24 mouse cellular contexts compared by ENCODE assay signal in the genomic region with DNA sequence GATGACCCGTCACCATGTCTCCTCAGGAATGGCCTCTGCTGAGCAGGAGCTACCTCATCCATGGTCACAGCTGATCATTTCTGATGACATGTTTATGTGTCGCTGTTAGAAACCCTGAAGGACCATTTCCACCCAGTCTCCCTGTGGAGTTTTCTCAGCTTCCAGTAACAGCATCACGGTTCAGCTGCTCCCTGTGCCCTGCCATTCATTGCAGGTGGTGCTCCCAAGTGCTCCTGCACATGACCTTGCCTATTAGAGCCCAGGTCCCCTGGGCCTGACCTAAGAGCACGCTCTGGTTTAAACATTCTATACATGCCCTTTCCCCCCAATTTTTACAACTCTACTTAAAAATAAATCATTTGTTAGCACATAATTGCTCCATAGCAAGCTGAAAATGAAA. TPM values are rescaled to one million over a fixed set of nuclear protein-coding genes. Genes with fewer than 3 reads are reported as not detected.
DNase-seq lines count a peak whose midpoint lies in the region; ATAC-seq lines count a peak whose summit lies in the region.
"Had no signal": no experiment of that assay in that cellular context is flagged by ENCODE, and none has a peak within 500 bp of the region (broad histone marks: within the 10 kb centered on the region; RNA-seq: fewer than 3 reads in every experiment).

No protein-coding gene starts in this region.

- WGBS in embryonic facial prominence, embryonic 10.5 days: 63% methylated on average over 4 of the region's 4 CpGs
- 64% methylated on average over 4 of the region's 4 CpGs for WGBS in limb, embryonic 10.5 days

- H3K9me3 ChIP-seq in embryonic facial prominence, embryonic 10.5 days: no peaks in the 10 kb centered on the region
- no peaks in the 10 kb centered on the region for H3K9me3 ChIP-seq in limb, embryonic 10.5 days (replicated peaks)
- H3K9me3 ChIP-seq: embryonic facial prominence, embryonic 12.5 days; embryonic facial prominence, embryonic 15.5 days; hindbrain, embryonic 13.5 days; intestine, embryonic 15.5 days had no signal

- H3K4me1 ChIP-seq in embryonic facial prominence, embryonic 10.5 days: peaks cover 22% of the 10 kb centered on the region
- H3K4me1 ChIP-seq in limb, embryonic 10.5 days: peaks cover 21% of the 10 kb centered on the region
- H3K4me1 ChIP-seq: embryonic facial prominence, embryonic 12.5 days; embryonic facial prominence, embryonic 15.5 days; intestine, embryonic 15.5 days had no signal

- peak; percentile 41; the same call in 1 of the 2 replicates for ATAC-seq in frontal cortex, adult (ENCODE audit: low TSS enrichment)
- ATAC-seq: CD4-positive, CD25-positive, alpha-beta regulatory T cell, adult 4 months; forebrain, embryonic 14.5 days; forebrain, postnatal 0 days; hindbrain, embryonic 16.5 days; intestine, embryonic 15.5 days had no signal

- DNase-seq in frontal cortex, postnatal 10 days (ENCODE audit: low spot score in 2 of 2): no peak
- peak; percentile 23 for DNase-seq in embryo, embryonic 11.5 days (ENCODE audit: low read depth, low spot score)
- DNase-seq in embryonic facial prominence, embryonic 10.5 days (ENCODE audit: low spot score): peak; percentile 24
- DNase-seq in limb, embryonic 10.5 days (ENCODE audit: low spot score): peak; percentile 43
- no peak for DNase-seq in thymus, adult 18-20 months
- no peak for DNase-seq in cerebellum, adult 11 months
- DNase-seq in cerebellum, postnatal 10 days: no peak
- DNase-seq: adrenal gland, adult 2 months; adrenal gland, postnatal 14 days; cerebellum, adult 11-12 months; cerebellum, adult 8-10 months; cerebellum, postnatal 14 days; forebrain, postnatal 0 days; gastrocnemius, adult 2 months; gastrocnemius, postnatal 14 days; heart, adult 11 months had no signal

- no peak overlapping the region for H3K4me3 ChIP-seq in embryonic facial prominence, embryonic 10.5 days
- H3K4me3 ChIP-seq in limb, embryonic 10.5 days: no peak overlapping the region
- H3K4me3 ChIP-seq: embryonic facial prominence, embryonic 12.5 days; embryonic facial prominence, embryonic 15.5 days; gastrocnemius, adult 2 months; hindbrain, embryonic 13.5 days; intestine, embryonic 15.5 days had no signal

- H3K27me3 ChIP-seq in embryonic facial prominence, embryonic 10.5 days (replicated peaks; ENCODE audit: low read depth, poor library complexity, severe bottlenecking): no peaks in the 10 kb centered on the region
- H3K27me3 ChIP-seq in limb, embryonic 10.5 days (ENCODE audit: low read depth, poor library complexity, severe bottlenecking): no peaks in the 10 kb centered on the region
- H3K27me3 ChIP-seq: embryonic facial prominence, embryonic 12.5 days; embryonic facial prominence, embryonic 15.5 days; hindbrain, embryonic 13.5 days; intestine, embryonic 15.5 days had no signal

- H3K27ac ChIP-seq in embryonic facial prominence, embryonic 10.5 days (replicated peaks): no peak overlapping the region
- H3K27ac ChIP-seq in limb, embryonic 10.5 days: no peak overlapping the region
- H3K27ac ChIP-seq: embryonic facial prominence, embryonic 12.5 days; embryonic facial prominence, embryonic 15.5 days; gastrocnemius, adult 2 months; hindbrain, embryonic 13.5 days; intestine, embryonic 15.5 days had no signal

- no peaks in the 10 kb centered on the region for H3K36me3 ChIP-seq in embryonic facial prominence, embryonic 10.5 days (replicated peaks)
- no peaks in the 10 kb centered on the region for H3K36me3 ChIP-seq in limb, embryonic 10.5 days
- H3K36me3 ChIP-seq: embryonic facial prominence, embryonic 12.5 days; embryonic facial prominence, embryonic 15.5 days; hindbrain, embryonic 13.5 days; intestine, embryonic 15.5 days had no signal

RNA-seq across cellular contexts. Expression of a gene that starts 28.7 kb away (rescaled TPM):
- 21.4 and 26.4 TPM in 2 replicates for polyA plus RNA-seq in embryonic facial prominence, embryonic 10.5 days (2016; fragmentation: Nextera tagmentation; extraction: Ambion mirVana)
- polyA plus RNA-seq in limb, embryonic 10.5 days (2016; fragmentation: Nextera tagmentation; extraction: Ambion mirVana): 28.9 and 37.5 TPM in 2 replicates

Comparison
In these comparisons a context has a peak if more than half of its experiments do, and no peak if none do; other contexts are left out.
1. DNase-seq: peak in embryo, embryonic 11.5 days (single experiment), embryonic facial prominence, embryonic 10.5 days (single experiment) and limb, embryonic 10.5 days (single experiment); none in frontal cortex, postnatal 10 days (0 of 2), thymus, adult 18-20 months (0 of 2), cerebellum, adult 11 months (single experiment) and cerebellum, postnatal 10 days (0 of 2).